Mouse (Mus musculus) gastrocnemius, postnatal 25 days (tissue): ENCODE measurements around the gene Wipf2. TPM values are rescaled to one million over a fixed set of nuclear protein-coding genes. Genes with fewer than 3 reads are reported as not detected.

Experiments
- DNase-seq: peaks from one replicate; pipeline ENCODE4 v3.0.0; 2022
- total RNA-seq, 2 experiments: library from RNA; stranded (reverse); gene quantifications; 1 replicate in 1 of 2; 2 replicates in 1 of 2; pipeline ENCODE4 v1.2.3; 2021

Wipf2 gene
- total RNA-seq, 2 experiments from 2014 or later: 4.1 to 4.9 TPM

DNA sequence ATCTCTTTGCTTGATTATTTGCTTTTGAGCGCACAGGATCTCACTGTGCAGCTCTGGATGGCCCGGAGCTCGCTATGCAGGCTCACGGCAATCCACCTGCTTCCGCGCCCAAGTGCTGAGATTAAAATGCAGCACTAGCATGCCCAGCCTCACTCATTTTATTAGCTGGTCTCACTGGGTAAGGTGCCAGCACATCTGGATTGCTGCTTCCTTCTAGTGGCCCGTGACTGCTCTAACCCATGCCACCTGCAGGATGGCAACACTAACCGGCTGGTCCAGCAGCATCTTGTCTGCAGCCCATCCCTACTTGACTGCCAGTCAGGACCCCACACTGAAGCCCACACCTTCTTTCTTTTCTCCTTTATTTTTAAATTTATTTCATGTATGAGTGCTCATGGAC is 9.3 kb upstream of the Wipf2 start:
- no peak for DNase-seq

DNA sequence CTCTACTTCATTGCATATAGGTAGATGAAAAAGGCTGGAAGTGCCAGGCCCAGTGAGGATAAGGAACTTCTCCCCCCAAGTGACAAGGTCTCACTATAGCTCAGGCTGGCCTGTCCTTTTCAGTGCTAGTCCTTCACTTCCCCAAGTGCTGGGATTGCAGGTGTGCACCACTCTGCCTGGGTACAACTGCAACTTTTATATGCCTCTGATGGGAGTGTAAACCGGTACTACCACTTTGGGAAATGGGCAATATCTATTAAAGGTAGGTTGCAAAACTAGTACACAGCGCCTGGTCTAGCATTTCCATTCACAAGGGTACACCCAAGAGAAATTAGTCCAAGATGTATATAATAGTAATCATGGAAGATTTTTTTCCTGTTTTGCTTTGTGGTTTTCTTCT is 8.8 kb upstream of the Wipf2 start:
- no peak for DNase-seq

DNA sequence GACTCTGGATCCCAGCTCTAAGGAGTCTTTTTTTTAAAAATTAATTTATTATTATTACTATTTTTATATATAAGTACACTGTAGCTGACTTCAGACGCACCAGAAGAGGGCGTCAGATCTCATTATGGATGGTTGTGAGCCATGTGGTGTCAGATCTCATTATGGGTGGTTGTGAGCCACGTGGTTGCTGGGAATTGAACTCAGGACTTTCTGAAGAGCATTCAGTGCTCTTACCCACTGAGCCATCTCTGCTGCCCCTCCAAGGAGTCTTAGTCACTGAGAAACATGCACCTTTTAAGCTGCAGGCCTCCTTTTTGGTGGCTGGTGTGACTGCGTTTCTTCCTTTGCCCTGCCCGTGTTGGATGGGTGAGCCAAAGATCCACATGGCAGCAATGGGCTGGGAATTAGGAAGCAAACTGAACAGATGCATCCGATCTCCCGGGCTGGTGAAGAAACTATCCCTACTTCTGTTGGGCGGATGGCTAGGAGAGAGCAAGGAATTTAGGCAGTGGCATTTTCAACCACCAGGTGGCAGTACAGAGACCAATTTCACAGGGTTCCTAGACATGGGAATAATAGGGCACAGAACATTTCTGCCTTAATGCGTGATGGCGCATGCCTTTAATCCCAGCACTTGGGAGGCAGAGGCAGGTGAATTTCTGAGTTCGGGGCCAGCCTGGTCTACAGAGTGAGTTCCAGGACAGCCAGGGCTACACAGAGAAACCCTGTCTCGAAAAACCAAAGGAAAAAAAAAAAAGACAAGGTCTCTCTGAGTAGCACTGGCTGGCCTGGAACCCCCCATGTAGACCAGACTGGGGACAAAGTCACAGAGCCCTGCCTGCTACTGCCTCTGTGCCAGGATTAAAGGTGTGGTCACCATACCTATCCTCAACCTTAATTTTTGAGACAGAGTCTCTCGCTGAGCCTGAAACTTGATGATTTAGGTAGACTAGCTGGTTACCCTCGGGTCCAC is 4.4 kb upstream of the Wipf2 start:
- DNase-seq: peak; percentile 73

DNA sequence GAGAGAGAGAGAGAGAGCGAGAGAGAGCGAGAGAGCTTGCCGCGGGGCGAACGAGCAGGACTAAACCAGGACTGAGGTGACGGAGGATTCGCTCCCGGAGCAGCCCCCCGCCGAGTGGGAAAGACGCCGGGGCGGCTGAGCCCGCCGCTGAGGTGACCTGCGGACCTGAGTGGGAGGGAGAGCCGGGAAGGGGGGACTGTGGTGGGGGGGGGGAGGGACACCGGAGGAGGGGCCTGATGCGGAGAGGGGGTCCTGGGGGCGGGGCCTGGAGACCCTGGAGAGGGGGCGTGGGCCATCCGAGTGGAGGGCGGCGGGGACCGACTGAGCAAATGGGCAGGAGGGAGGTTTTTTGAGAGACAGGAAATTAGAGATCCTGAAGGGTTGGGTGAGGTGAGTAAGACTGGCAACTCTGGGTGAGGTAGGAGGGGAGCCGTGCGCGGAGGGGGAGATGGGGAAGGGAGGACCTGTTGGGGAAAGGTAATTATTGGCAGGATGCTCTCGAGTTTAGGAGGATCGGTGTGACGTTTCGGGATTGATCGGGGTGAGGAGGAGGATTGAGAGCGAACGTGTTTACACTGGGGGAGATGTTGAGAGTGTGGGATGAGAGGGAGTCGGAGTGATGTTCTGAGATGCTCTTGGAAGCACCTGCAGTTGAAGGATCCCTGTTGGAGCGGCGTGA is 452 bp downstream of the Wipf2 start:
- DNase-seq: peak; percentile 62

DNA sequence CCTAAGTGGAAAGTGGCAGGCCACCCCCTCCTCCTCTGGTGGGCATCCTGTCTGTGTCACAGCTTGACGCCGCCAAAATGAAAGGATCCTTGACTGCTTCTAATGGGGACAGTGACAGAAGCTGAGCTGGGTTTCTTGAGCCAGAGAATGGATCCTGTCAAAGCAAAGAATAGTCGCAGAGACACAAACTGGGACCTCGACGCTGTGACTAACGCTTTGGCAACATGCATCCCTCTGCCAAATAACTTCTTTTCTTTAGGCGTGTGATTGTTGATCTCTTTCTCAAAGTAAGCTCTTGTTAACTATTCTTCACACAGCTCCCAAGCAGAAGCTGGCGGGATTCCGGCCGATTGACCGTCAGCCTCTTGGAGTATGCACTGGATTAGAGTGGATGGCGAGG is 3.9 kb downstream of the Wipf2 start:
- DNase-seq: no peak

DNA sequence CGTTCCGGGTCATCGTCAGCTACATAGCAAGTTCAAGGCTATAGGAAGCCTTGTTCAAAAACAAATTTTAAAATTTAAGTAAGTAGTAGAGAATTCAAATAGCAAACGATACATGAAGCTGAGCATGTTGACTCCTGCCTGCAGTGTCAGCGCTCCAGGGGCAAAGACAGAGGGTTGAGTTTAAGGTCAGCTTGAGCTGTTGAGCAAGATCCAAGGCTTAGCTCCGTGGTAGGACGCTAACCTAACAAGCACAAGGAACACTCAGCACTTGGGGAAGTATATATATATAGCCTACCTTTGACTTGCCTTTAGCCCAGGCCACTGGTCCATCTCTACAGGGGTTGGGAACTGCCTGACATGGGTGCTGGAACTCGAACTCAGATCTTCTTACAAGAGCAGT is 6.5 kb downstream of the Wipf2 start:
- no peak for DNase-seq

DNA sequence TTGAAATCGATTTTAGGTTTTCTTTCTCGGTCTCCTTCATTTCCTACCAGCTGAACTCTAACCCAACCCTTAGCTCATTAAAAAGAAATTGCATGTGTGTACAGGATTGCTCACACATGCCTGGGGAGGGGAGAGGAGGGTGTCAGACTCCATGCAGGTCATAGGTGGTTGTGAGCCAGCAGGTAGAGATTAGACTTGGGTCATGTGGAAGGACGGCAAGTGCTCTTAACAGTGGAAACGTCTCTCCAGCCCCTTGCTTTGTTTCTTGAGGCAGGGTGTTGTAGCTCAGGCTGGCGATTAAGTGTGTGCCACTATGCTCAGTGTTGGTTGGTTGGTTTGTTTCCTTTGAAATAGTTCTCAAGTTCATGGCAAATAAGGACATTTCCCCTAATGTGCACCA is 7.4 kb downstream of the Wipf2 start:
- no peak for DNase-seq

DNA sequence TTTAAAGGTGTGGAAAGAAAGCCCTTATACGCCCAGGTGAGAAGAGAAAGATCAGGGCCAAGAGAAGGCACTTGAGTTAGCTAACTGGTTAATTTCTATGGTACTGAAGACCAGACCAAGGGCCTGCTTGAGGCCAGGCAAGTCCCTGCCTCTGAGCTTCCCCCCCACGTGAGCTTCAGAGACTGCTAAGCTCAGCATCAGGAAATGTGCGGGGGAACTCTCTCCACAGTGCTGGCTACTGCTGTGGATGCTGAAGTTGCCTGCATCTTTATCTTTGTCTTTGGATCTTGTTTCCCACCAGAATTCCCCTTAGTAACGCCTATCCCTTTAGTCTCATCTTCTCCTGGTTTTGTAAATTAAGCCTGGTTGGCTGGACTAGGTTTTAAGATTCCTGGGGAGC is 8.0 kb downstream of the Wipf2 start:
- no peak for DNase-seq

DNA sequence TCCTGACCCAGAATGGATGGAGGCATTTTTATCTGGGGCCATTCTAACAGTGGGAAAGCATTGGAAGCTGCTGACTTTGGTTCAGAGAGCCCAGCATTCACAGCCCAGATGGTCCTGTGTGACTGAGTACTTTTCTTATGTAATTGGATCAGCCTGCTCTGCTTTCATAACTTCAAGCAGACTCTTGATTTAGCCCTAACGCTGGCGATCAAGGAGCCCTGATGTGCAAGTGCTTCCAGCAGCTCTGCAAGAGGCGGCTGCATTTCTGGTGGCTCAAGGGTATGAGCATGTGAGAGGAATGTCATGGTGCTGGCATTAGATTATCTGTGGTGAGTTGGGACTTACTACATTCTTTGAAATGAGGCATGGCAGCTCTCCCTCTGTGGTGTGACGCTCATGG is 8.6 kb downstream of the Wipf2 start:
- peak; percentile 31 for DNase-seq

DNA sequence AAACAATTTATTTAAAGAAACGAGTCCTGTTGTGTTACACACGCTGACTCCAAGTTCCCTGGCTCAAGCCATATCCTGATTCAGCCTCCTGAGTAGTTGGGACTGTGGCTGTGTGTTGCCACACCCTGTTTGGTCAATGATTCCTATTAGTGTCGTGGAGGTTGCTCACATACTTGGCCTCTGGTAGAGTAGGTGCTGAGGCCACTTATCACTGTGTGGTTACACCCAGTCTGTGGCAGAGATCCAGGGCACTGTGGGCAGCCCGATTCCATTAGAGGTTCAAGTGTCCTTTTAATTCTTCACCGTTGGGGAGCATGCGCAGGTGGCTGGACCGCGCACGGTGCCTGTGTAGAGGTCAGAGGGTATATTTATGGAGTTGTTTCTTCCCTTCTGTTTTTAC is 10.5 kb downstream of the Wipf2 start:
- no peak for DNase-seq

DNA sequence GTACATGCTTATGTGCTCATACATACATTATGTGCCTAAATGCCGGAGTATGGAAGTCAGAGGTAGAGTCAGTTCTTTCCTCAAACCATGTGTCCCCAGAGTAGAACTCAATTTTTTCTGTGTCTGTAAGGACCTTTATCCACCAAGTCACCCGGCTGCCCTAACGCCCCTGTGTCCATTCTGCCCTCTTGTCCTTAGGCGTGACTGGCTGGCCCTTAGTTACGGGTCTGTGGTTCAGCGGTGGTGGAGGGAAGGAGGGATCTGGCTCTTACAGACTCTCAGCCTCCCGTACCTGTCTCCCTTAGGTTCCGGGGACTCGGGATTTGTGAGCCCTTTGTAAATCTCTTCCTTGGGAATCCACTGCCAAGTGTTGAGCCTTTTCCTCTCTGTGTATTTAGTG is 13.6 kb downstream of the Wipf2 start:
- no peak for DNase-seq

DNA sequence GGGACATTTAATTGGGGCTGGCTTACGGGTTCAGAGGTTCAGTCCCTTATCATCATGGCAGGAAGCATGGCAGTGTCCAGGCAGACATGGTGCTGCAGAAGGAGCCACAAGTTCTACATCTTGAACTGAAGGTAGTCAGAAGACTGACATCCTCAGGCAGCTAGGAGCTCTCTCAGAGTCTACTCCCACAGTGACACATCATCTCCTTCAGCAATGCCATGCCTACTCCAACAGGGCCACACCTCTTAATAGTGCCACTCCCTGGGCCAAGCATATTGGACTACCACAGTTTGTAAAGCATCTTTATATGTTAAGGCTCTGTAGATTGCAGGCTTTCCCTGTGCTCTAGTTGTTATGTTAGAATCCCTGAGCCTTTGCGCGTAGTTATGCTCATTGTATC is 24.3 kb downstream of the Wipf2 start:
- no peak for DNase-seq

DNA sequence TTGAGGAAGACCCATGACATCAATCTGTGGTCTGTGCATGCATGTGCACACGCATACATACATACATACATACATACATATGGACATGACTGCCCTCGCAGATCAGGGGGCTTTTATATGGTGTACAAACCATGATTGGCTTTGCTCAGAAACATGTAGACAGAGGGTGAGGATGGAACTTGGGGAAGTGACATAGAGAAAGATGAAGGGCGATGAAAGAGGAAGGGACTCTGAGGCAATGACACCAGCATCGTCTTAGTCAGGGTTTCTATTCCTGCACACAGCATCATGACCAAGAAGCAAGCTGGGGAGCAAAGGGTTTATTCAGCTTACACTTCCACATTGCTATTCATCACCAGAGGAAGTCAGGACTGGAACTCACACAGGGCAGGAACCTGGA is 25.6 kb downstream of the Wipf2 start:
- no peak for DNase-seq

DNA sequence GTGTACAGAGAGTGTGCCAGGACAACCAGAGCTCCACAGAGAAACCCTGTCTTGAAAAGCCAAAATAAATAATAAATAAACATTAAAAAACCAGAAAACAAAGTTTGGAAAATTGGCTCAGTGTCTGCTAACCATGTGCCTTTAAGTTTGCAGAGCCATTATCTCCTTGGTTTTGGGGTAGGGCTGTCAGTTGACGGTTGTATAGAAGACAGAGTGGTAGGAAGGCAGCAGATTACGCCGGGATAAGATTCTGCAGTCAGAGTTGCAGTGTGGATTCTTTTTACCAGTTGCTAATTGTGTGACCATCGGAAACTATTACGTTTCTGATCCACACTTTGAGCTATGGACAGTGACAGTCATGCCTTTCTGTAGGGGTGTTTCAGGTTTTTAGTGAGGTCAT is 26.5 kb downstream of the Wipf2 start:
- no peak for DNase-seq

DNA sequence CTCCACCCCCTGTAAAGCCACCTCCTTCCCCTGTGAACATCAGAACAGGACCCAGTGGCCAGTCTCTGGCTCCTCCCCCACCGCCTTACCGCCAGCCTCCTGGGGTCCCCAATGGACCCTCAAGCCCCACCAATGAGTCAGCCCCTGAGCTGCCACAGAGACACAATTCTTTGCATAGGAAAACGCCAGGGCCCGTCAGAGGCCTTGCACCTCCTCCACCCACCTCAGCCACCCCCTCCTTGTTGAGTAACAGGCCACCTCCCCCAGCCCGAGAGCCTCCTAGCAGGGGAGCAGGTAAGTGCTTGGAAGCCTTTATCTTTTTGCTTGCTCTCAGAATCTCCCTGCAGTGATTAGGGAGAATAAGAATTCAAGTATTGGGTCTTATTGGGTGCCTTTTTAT is 29.0 kb downstream of the Wipf2 start:
- DNase-seq: no peak

DNA sequence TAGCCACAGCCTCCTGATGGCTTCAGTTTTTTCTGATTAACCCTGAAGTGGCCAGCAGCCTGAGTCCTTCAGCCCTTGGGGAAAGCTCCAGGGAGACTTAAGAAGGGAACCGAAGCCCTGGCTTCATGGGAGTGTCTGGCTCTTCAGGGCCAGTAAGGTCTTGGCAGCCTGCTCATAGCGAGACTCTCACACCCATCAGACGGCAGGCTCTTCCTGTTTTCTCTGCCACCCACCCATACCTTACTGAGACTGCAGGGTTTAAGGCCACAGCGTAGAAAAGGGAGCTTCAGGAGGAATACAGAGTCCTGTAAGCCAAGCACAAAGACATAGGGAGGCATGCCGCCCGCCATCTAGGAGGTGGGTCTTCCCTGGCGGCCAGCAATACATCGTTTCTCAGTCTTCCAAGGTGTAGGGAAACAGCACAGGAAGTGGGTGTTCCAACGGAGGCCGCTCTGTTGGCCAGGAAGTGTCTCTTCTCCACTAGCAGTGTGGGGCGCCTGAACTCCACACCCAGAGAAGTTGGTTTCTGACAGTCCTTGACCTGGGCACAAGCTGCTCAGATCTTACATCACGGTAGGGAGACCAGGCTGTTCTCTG is 37.2 kb downstream of the Wipf2 start:
- no peak for DNase-seq

DNA sequence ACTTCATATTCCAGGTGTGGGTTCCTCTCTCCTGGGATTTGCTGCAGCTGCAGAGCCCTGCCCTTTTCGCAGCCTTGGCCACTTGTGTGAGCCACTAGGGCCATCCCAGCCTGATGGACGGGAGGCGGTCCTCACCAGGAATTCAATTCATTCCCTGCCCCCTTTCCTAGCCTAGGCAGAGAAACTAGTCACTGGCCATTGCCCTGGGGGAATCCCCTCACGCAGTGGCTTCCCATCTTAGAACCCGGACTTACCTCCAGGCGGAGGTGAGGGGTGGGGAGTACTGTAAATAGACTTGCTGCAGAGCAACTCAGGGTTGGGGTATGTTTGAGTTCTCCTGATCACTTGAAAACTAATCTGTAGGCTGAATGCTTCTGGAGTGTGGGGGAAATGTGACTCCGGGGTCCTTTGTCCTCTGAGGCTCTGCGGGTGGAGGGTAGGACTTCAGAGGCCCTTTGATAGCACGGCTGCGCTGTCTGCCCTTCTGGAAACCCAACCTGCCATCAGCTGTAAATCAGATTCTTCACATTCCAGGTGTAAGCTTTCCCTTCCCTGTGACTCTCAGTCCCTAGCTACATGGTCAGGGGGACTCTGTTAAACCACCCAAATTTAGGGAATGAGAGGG is 39.3 kb downstream of the Wipf2 start:
- no peak for DNase-seq

DNA sequence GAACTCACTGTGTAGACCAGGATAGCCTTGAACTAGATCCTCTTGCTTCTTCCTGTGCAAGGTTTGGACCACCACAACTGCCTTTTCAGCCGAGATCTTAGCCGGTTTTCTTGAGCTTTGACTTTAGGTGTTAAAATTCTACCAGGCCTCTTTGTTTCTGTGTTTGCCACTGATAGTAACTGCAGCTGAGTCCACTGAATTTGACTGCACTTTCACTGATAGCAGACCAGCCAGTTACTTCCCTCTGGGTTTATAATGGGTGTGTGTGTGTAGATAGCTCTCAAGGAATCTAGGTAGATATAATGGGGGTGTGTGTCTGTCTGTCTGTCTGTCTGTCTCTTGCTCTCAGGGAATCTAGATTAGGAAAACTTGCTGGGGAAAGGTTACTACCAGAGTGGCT is 41.1 kb downstream of the Wipf2 start:
- DNase-seq: no peak

DNA sequence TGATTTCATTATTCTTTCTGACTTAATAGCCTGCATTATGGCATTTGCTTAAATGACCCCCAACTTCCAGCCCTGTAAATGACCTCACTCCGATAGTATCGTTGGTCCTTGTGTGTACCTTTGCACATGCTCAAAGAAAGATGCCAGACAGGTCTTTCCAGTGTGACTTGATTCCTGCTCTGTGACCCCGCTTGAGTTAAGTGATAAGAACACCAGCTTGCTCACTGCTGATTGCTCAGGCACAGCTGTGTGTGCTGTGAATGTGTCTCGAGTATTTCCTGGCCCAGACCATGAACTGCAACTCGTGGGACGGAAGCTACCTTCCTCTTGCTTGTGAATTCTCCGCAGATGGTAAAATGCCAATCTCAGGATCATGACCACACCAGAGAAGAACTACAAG is 41.6 kb downstream of the Wipf2 start:
- DNase-seq: no peak

DNA sequence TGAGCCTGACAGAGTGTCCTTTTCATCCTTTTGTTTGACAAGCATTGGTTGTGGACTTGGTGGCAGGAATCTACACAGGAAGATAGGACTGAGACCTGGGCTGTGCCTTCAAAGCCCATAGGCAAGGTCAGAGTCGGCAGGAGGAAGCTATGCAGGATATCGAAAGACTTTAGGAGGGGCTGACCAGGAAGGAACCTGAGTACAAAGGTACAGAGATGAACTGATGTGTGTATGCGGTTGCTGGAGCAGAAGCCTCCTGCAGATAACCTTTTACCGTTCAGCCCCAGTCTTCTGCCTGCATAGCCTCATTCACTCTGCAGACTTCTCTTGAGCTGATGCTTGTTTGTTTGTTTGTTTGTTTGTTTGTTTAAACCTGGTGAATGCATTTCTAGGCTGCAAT is 42.1 kb downstream of the Wipf2 start:
- DNase-seq: no peak

DNA sequence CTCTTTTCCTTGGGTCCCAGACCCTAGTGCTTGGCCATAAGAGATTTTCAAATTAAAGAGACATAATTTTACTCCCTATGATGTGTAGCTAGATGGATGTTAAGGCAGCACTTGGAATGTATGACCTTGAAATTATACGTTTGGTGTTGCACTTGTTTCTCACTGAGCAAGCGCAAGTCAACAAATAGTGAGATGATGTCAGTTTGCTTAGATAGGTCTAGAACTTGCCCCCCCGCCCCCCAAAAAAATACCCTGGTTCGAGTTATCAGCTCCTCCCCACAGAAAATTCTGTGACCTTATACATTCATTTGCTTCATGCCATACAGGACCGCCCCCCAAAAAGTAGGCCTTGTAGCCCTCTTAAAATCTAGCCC is 43.6 kb downstream of the Wipf2 start:
- DNase-seq: no peak

DNA sequence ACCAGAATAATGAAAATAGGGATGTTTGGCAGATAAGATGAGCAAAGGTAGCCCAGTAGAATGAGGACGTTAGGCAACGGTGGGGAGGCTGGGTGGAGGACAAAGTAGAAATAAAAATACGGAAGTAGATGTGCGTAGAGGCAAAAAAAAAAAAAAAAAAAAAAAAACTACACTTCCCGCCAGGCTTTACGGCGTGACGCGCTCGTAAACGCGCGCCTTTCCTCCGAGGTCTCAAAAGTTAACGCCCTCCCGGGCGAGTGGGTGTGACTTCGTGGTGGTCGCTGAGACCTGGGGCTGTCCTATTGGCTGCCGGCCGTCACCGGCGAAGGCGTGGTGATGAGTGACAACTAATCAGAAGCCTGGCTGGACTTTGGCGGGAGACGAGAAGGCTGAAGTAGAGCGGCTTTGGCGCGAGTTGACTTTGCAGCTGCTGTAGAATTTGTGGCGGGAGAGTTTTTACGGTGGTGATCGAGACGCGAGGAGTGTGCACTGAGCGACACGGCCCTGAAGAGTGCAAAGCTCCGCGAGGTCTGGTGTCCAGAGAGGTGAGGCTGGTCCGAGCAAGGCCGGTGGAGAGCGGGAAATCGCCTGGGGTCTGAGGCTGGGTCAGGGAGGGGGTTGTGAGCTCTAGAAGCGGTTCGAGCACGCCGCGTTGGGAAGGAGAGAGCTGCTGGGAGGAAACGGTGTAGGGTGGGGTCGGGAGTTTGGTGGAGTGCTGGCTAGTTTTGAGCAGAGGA is 44.2 kb downstream of the Wipf2 start, which contains the start of gene Cdc6:
Cdc6 (plus strand) TSS at position 365 of the 737 bp plus-strand sequence.
- DNase-seq: peak; percentile 96
